8 mouse cellular contexts compared by ENCODE assay signal in genomic region chr7:27178324-27179216, GRCm38 (mm10). TPM values are rescaled to one million over a fixed set of nuclear protein-coding genes. Genes with fewer than 3 reads are reported as not detected.
DNase-seq lines count a peak whose midpoint lies in the region; ATAC-seq and TF ChIP-seq lines count a peak whose summit lies in the region.

TSS of gene Rab4b (minus strand) at chr7:27178896.

- no peak for TF ChIP-seq CTCF in bone marrow macrophage, adult 2 months (IDR thresholded peaks at IDR 0.05; ENCODE audit: low read depth, low read length)
- TF ChIP-seq CTCF in embryonic fibroblast, embryonic 13.5 days (IDR thresholded peaks at IDR 0.05; ENCODE audit: borderline replicate concordance, insufficient read depth, low read length), result no peak

- H3K9ac ChIP-seq in kidney, embryonic 14.5 days (ENCODE audit: low read depth, low read length), result peak within 1 kb of the TSS; percentile 63
- peak within 1 kb of the TSS; percentile 61 for H3K9ac ChIP-seq in limb, embryonic 15.5 days

- peak within 1 kb of the TSS; percentile 74 for H3K4me3 ChIP-seq in bone marrow macrophage, adult 2 months (ENCODE audit: insufficient read depth, low read length)
- peak within 1 kb of the TSS; percentile 82 for H3K4me3 ChIP-seq in embryonic fibroblast, embryonic 13.5 days (ENCODE audit: insufficient read depth, low read length)
- peak within 1 kb of the TSS; percentile 71 for H3K4me3 ChIP-seq in kidney, embryonic 14.5 days (ENCODE audit: low read length)
- H3K4me3 ChIP-seq in limb, embryonic 15.5 days, result peak within 1 kb of the TSS; percentile 84

- ATAC-seq in kidney, embryonic 14.5 days (ENCODE audit: low FRiP score, low TSS enrichment), result peak; percentile 98
- ATAC-seq in limb, embryonic 15.5 days (ENCODE audit: insufficient number of reproducible peaks, low FRiP score, low TSS enrichment, low read depth), result peak; percentile 97

- H3K36me3 ChIP-seq in kidney, embryonic 14.5 days (ENCODE audit: control insufficient read depth, insufficient read depth, low read length), result peaks cover 11% of the 10 kb centered on the region
- peaks cover 26% of the 10 kb centered on the region for H3K36me3 ChIP-seq in limb, embryonic 15.5 days

- H3K27ac ChIP-seq in bone marrow macrophage, adult 2 months (ENCODE audit: insufficient read depth, low read depth, low read length), result peak within 1 kb of the TSS; percentile 82
- peak within 1 kb of the TSS; percentile 84 for H3K27ac ChIP-seq in embryonic fibroblast, embryonic 13.5 days (ENCODE audit: insufficient read depth, low read length)
- peak within 1 kb of the TSS; percentile 90 for H3K27ac ChIP-seq in kidney, embryonic 14.5 days (ENCODE audit: low read depth, low read length)
- H3K27ac ChIP-seq in limb, embryonic 15.5 days, result peak within 1 kb of the TSS; percentile 98

- no peaks in the 10 kb centered on the region for H3K27me3 ChIP-seq in kidney, embryonic 14.5 days (ENCODE audit: control insufficient read depth, insufficient read depth, low read length)
- no peaks in the 10 kb centered on the region for H3K27me3 ChIP-seq in limb, embryonic 15.5 days

- TF ChIP-seq POLR2A in bone marrow macrophage, adult 2 months (IDR thresholded peaks at IDR 0.05; ENCODE audit: borderline replicate concordance, low read depth, low read length), result no peak
- TF ChIP-seq POLR2A in embryonic fibroblast, embryonic 13.5 days (IDR thresholded peaks at IDR 0.05; ENCODE audit: low read depth, low read length), result peak; percentile 80

- DNase-seq in A20 (ENCODE audit: low read depth, low spot score), result peak; percentile 100
- DNase-seq in heart, adult 9 months (ENCODE audit: low spot score in 2 of 2), result peak; percentile 99 to 100
- DNase-seq in monocyte, adult 2 months (ENCODE audit: low read depth in 1 of 2, low spot score in 2 of 2), result peak; percentile 97 to 98
- DNase-seq in spleen, postnatal 36 days (ENCODE audit: low spot score in 2 of 2), result peak; percentile 100

- peaks cover 9% of the 10 kb centered on the region for H3K4me1 ChIP-seq in bone marrow macrophage, adult 2 months (ENCODE audit: control insufficient read depth, insufficient read depth, low read length)
- H3K4me1 ChIP-seq in embryonic fibroblast, embryonic 13.5 days (ENCODE audit: control insufficient read depth, insufficient read depth, low read length), result no peaks in the 10 kb centered on the region
- H3K4me1 ChIP-seq in kidney, embryonic 14.5 days (ENCODE audit: control insufficient read depth, insufficient read depth, low read length), result 0 out of 2 replicates have a peak, but pooled peaks cover 8% of the 10 kb centered on the region
- H3K4me1 ChIP-seq in limb, embryonic 15.5 days, result peaks cover 16% of the 10 kb centered on the region

- H3K9me3 ChIP-seq in kidney, embryonic 14.5 days (ENCODE audit: control insufficient read depth, low read length), result no peaks in the 10 kb centered on the region
- H3K9me3 ChIP-seq in limb, embryonic 15.5 days, result no peaks in the 10 kb centered on the region

- whole genome bisulfite sequencing in kidney, embryonic 14.5 days, result under 1% methylated on average over 53 of the region's 53 CpGs
- under 1% methylated on average over 52 of the region's 53 CpGs for WGBS in limb, embryonic 15.5 days

- peak within 1 kb of the TSS; percentile 59 for H3K4me2 ChIP-seq in kidney, embryonic 14.5 days (replicated peaks; ENCODE audit: low read depth, low read length)
- peak within 1 kb of the TSS; percentile 55 for H3K4me2 ChIP-seq in limb, embryonic 15.5 days

RNA-seq across cellular contexts. Expression of gene Rab4b, which starts in this region (rescaled TPM):
- polyA plus RNA-seq in bone marrow macrophage, adult 2 months (2012; ENCODE audit: insufficient read depth, insufficient read length, missing spikeins), result 65.0 and 66.6 TPM in 2 replicates
- polyA plus RNA-seq in embryonic fibroblast, embryonic 13.5 days (2011; ENCODE audit: insufficient read length, low read depth, missing spikeins), result 39.9 and 50.0 TPM in 2 replicates
- polyA plus RNA-seq in kidney, embryonic 14.5 days (2014; fragmentation: Nextera tagmentation; extraction: Ambion mirVana), result 51.5 and 60.2 TPM in 2 replicates
- polyA plus RNA-seq in limb, embryonic 15.5 days (2015; fragmentation: Nextera tagmentation; extraction: Ambion mirVana), result 70.5 and 73.3 TPM in 2 replicates

Comparison
In these comparisons a context has a peak if more than half of its experiments do, and no peak if none do; other contexts are left out.
1. Peak in every context shown above with its lines: DNase-seq, ATAC-seq, H3K4me3 ChIP-seq and H3K27ac ChIP-seq.